9 mouse cellular contexts compared by ENCODE assay signal in the genomic region with DNA sequence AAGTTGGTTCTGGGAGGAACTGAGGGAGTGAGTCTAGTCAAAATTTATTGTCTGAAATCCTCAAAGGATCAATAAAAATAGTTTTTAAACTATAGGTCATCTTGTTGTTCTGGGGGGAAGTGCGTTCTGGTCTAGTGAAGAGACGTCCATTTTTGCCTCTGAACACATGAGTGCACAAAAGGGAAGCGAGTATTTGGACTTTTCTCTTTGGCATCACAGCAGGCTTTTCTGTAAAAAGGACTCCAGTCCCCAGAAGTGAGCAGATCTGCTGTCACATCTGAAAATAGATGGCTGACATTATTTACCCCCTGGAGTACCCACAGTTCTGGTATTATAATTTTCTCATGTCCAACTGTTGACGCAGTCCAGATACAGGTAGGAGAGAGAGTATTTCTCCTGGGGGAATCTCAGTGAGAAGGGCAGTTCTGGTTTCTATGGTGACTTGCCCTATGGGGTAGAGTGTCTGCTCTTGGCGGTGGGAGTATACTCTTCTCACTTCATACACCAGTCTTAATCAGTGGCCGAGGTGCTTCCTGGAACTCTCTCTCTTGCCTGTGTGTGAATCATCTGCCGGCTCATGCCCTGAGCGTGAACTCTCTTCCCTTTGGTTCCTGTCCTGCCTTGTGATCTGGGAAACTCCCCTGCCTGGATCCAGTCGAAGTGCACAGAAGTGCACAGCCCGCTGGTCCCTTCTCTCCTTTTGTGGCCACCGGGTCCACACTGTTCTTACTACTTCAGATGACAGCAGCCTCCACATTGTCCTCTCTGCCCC. TPM values are rescaled to one million over a fixed set of nuclear protein-coding genes. Genes with fewer than 3 reads are reported as not detected.
DNase-seq lines count a peak whose midpoint lies in the region; ATAC-seq and TF ChIP-seq lines count a peak whose summit lies in the region.
"Had no signal": no experiment of that assay in that cellular context is flagged by ENCODE, and none has a peak within 500 bp of the region (broad histone marks: within the 10 kb centered on the region; RNA-seq: fewer than 3 reads in every experiment).

No protein-coding gene starts in this region.

- H3K36me3 ChIP-seq in hindbrain, embryonic 16.5 days (ENCODE audit: control insufficient read depth, insufficient read depth, low read length), result peaks cover 3% of the 10 kb centered on the region; the same call in 1 of the 2 replicates
- H3K36me3 ChIP-seq in lung, embryonic 14.5 days (ENCODE audit: insufficient read depth), result 0 out of 2 replicates have a peak, but pooled peaks cover 3% of the 10 kb centered on the region

- peaks cover 14% of the 10 kb centered on the region for H3K4me1 ChIP-seq in hindbrain, embryonic 16.5 days (ENCODE audit: control insufficient read depth, insufficient read depth, low read depth, low read length)
- 0 out of 2 replicates have a peak, but pooled peaks cover 5% of the 10 kb centered on the region for H3K4me1 ChIP-seq in lung, embryonic 14.5 days (ENCODE audit: insufficient read depth)

- H3K9me3 ChIP-seq in hindbrain, embryonic 16.5 days (ENCODE audit: control insufficient read depth, low read length), result no peaks in the 10 kb centered on the region
- peaks cover 3% of the 10 kb centered on the region; the same call in 1 of the 2 replicates for H3K9me3 ChIP-seq in lung, embryonic 14.5 days (ENCODE audit: low read depth, low read length)

- DNase-seq in ovary, postnatal 36 days (ENCODE audit: low spot score), result peak; percentile 14
- no peak for DNase-seq in ovary, postnatal 10 days (ENCODE audit: low spot score)
- no peak for DNase-seq in lung, embryonic 14.5 days
- DNase-seq in layer of hippocampus, adult 18-20 months (ENCODE audit: low spot score in 2 of 2), result no peak
- no peak for DNase-seq in right cerebral cortex, postnatal 14 days

- H3K9ac ChIP-seq in hindbrain, embryonic 16.5 days (ENCODE audit: low read depth, low read length), result no peak overlapping the region
- no peak overlapping the region for H3K9ac ChIP-seq in lung, embryonic 14.5 days

- WGBS in hindbrain, embryonic 16.5 days, result 21% methylated on average over 11 of the region's 11 CpGs
- WGBS in lung, embryonic 14.5 days, result 37% methylated on average over 11 of the region's 11 CpGs

- no peaks in the 10 kb centered on the region for H3K27me3 ChIP-seq in hindbrain, embryonic 16.5 days (replicated peaks; ENCODE audit: control insufficient read depth, insufficient read depth, low read length)
- no peaks in the 10 kb centered on the region for H3K27me3 ChIP-seq in lung, embryonic 14.5 days (ENCODE audit: insufficient read depth, low read length)

- H3K27ac ChIP-seq in hindbrain, embryonic 16.5 days (ENCODE audit: low read depth, low read length), result no peak overlapping the region
- no peak overlapping the region for H3K27ac ChIP-seq in lung, embryonic 14.5 days (ENCODE audit: low read depth)

- H3K4me2 ChIP-seq in hindbrain, embryonic 16.5 days (ENCODE audit: low read length), result no peak overlapping the region
- H3K4me2 ChIP-seq in lung, embryonic 14.5 days, result no peak overlapping the region

- H3K4me3 ChIP-seq in hindbrain, embryonic 16.5 days (ENCODE audit: low read length), result no peak overlapping the region
- H3K4me3 ChIP-seq in lung, embryonic 14.5 days (ENCODE audit: low read depth, low read length), result no peak overlapping the region

- peak; percentile 18 for ATAC-seq in common myeloid progenitor, adult 5-6 weeks (replicated peaks; ENCODE audit: low read depth, poor library complexity, severe bottlenecking)
- peak; percentile 66 for ATAC-seq in hindbrain, embryonic 16.5 days
- peak; percentile 62; the same call in 1 of the 2 replicates for ATAC-seq in lung, embryonic 14.5 days (ENCODE audit: insufficient read depth)
- ATAC-seq in neutrophil, adult 5-6 weeks (ENCODE audit: extremely low read depth, insufficient number of reproducible peaks, low FRiP score, poor library complexity, severe bottlenecking), result peak; percentile 40; the same call in 1 of the 2 replicates

- TF ChIP-seq CTCF in lung, embryonic 14.5 days (IDR thresholded peaks at IDR 0.05; ENCODE audit: low read depth), result no peak

RNA-seq across cellular contexts. Expression of a gene that starts 15.2 kb away (rescaled TPM):
- 38.6 and 44.5 TPM in 2 replicates for total RNA-seq in common myeloid progenitor, adult 5-6 weeks (2017)
- polyA plus RNA-seq in hindbrain, embryonic 16.5 days (2015; fragmentation: Nextera tagmentation; extraction: Ambion mirVana), result 336 and 358 TPM in 2 replicates
- polyA plus RNA-seq in lung, embryonic 14.5 days (2014; fragmentation: Nextera tagmentation; extraction: Ambion mirVana), result 76.1 and 77.8 TPM in 2 replicates
- total RNA-seq in neutrophil, adult 5-6 weeks (2017), result 95.9 and 112 TPM in 2 replicates
- total RNA-seq in layer of hippocampus, adult 18-20 months (2021), result 100 to 1,000 TPM; 134 to 140 TPM

RNA-seq across cellular contexts. Expression of a gene that starts 55.0 kb away (rescaled TPM):
- not detected in 2 replicates for total RNA-seq in common myeloid progenitor, adult 5-6 weeks (2017)
- not detected in 2 replicates for polyA plus RNA-seq in hindbrain, embryonic 16.5 days (2015; fragmentation: Nextera tagmentation; extraction: Ambion mirVana)
- polyA plus RNA-seq in lung, embryonic 14.5 days (2014; fragmentation: Nextera tagmentation; extraction: Ambion mirVana), result not detected in 2 replicates
- total RNA-seq in neutrophil, adult 5-6 weeks (2017), result not detected in 2 replicates
- not detected for total RNA-seq in layer of hippocampus, adult 18-20 months (2021)
- polyA plus RNA-seq: embryonic facial prominence, embryonic 11.5 days had no signal

RNA-seq across cellular contexts. Expression of a gene that starts 59.0 kb away (rescaled TPM):
- not detected in 2 replicates for total RNA-seq in common myeloid progenitor, adult 5-6 weeks (2017)
- polyA plus RNA-seq in hindbrain, embryonic 16.5 days (2015; fragmentation: Nextera tagmentation; extraction: Ambion mirVana), result 9.7 and 10.2 TPM in 2 replicates
- 4.9 and 5.1 TPM in 2 replicates for polyA plus RNA-seq in lung, embryonic 14.5 days (2014; fragmentation: Nextera tagmentation; extraction: Ambion mirVana)
- not detected in 2 replicates for total RNA-seq in neutrophil, adult 5-6 weeks (2017)
- total RNA-seq in layer of hippocampus, adult 18-20 months (2021), result 10 to 100 TPM; 10.1 to 11.4 TPM

Comparison
In these comparisons a context has a peak if more than half of its experiments do, and no peak if none do; other contexts are left out.
1. RNA of a gene that starts 59.0 kb away (total RNA-seq): 10.1 to 11.4 TPM in layer of hippocampus, adult 18-20 months; not detected in common myeloid progenitor, adult 5-6 weeks and not detected in neutrophil, adult 5-6 weeks; every median in the first group is over 10 times any median in the second.
2. Peak in every context shown above with its lines, with median percentiles within 50 percentile points of each other: ATAC-seq.